Mouse (Mus musculus): ENCODE data around the gene Hist1h2ag. TPM values are rescaled to one million over a fixed set of nuclear protein-coding genes. Genes with fewer than 3 reads are reported as not detected.

The Hist1h2ag gene
- polyA plus RNA-seq, 1 experiment from 2014 or later, result 55.0 TPM

DNA sequence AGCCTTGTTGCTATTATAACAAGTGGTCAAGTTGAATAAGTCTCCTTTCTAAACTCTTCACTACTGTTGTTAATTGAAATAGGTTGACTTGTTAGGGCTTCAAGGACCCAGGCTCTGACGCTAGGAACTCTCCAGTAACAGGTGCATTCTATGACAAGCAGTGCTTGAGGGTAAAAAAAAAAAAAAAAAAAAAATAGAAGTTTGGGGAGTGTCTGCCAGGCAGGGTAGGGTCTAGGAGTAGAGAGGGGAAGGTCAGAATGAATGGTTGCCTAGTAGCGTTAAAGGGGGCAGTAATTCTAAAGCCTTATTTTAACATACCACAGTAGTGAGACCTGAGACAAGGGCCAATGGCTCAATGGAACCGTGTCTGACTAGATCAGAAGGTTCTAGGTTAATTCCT, 44.3 kb downstream of the Hist1h2ag start:
- WGBS, result 22% methylated on average over 3 of the region's 3 CpGs
- DNase-seq (ENCODE audit: extremely low spot score, low spot score), result no peak
- H3K4me1 ChIP-seq, result peaks cover 37% of the 10 kb centered on the region
- no peak overlapping the region for H3K4me3 ChIP-seq
- no peak overlapping the region for H3K27ac ChIP-seq
- H3K36me3 ChIP-seq (replicated peaks), result no peaks in the 10 kb centered on the region
- no peaks in the 10 kb centered on the region for H3K9me3 ChIP-seq
- peaks cover 87% of the 10 kb centered on the region for H3K27me3 ChIP-seq (ENCODE audit: poor library complexity, severe bottlenecking)

DNA sequence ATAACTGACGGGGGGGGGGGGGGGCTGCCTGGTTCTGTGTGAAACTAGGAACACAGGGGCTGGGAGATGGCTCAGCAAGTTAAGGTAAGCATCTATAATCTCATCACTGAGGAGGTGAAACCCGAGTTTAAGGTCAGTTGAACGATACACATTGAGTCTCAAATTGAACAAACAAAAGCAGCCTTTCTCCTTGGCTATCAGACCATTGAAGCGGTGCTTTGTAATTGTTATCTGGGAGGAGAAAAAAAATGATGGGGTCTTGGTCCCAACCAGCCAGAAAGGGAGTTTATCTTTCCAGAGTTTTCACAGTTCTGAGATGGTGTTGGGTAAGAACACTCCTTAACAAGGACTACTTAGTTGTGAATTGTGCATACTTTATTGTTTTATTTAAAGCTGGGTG, 44.9 kb downstream of the Hist1h2ag start:
- no peaks in the 10 kb centered on the region for H3K9me3 ChIP-seq
- peaks cover 37% of the 10 kb centered on the region for H3K4me1 ChIP-seq
- 4% methylated on average over 4 of the region's 4 CpGs for WGBS
- H3K27me3 ChIP-seq (ENCODE audit: poor library complexity, severe bottlenecking), result peaks cover 84% of the 10 kb centered on the region
- no peak overlapping the region for H3K27ac ChIP-seq
- H3K36me3 ChIP-seq (replicated peaks), result no peaks in the 10 kb centered on the region
- peak overlapping the region; percentile 58 for H3K4me3 ChIP-seq
- DNase-seq (ENCODE audit: extremely low spot score, low spot score), result no peak

DNA sequence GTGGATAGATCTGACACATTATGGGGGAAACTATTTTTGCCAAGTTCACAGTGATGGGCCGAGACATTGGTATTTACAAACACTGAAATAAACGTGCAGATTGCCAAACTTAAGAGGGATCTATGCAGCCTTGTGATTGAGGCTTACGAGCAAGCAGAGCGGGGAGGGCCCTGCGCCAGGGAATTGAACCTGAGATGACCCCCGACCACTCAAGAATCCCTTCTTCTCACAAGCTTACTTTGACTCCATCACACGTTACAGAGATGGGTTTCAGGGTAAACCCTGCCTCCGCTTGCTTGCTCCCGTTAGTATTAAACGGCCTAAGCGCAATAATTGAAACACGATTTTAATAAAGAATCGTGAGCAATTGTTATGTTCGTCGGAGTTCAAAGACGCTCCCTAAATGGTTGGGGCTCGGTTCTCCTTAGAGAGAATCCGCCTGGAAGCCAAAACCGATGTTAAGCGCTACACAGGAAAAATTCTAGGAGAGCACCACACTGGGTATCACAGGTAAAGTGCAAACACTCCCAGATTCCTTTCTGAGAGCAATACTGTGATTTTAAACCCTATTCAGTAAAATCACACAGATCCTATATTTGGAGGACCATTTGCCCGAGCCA, 45.4 kb downstream of the Hist1h2ag start:
- H3K4me1 ChIP-seq, result peaks cover 37% of the 10 kb centered on the region
- no peaks in the 10 kb centered on the region for H3K36me3 ChIP-seq (replicated peaks)
- WGBS, result under 1% methylated on average over 21 of the region's 21 CpGs
- peak overlapping the region; percentile 58 for H3K4me3 ChIP-seq
- no peak overlapping the region for H3K27ac ChIP-seq
- peaks cover 82% of the 10 kb centered on the region for H3K27me3 ChIP-seq (ENCODE audit: poor library complexity, severe bottlenecking)
- no peak for DNase-seq (ENCODE audit: extremely low spot score, low spot score)
- H3K9me3 ChIP-seq, result no peaks in the 10 kb centered on the region

DNA sequence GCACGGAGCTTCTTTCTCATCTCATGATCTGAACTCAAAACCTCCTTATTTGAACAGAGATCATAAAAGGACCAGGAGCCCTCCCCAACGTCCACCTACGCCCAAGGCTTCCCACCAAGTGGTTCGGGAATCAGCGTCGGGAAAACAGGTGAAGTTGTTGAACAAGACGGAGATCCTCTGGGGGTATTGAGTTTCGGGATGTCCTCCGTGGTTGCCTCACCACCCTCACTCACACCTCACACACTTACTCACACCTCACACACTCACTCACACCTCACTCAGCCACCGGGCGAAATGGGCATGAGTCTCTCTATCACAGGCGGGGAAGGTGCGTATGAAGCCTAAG, 45.9 kb downstream of the Hist1h2ag start:
- 0% methylated on average over 13 of the region's 13 CpGs for WGBS
- peaks cover 77% of the 10 kb centered on the region for H3K27me3 ChIP-seq (ENCODE audit: poor library complexity, severe bottlenecking)
- peaks cover 37% of the 10 kb centered on the region for H3K4me1 ChIP-seq
- H3K27ac ChIP-seq, result no peak overlapping the region
- no peaks in the 10 kb centered on the region for H3K36me3 ChIP-seq (replicated peaks)
- H3K4me3 ChIP-seq, result peak overlapping the region; percentile 58
- DNase-seq (ENCODE audit: extremely low spot score, low spot score), result peak; percentile 44
- H3K9me3 ChIP-seq, result no peaks in the 10 kb centered on the region

DNA sequence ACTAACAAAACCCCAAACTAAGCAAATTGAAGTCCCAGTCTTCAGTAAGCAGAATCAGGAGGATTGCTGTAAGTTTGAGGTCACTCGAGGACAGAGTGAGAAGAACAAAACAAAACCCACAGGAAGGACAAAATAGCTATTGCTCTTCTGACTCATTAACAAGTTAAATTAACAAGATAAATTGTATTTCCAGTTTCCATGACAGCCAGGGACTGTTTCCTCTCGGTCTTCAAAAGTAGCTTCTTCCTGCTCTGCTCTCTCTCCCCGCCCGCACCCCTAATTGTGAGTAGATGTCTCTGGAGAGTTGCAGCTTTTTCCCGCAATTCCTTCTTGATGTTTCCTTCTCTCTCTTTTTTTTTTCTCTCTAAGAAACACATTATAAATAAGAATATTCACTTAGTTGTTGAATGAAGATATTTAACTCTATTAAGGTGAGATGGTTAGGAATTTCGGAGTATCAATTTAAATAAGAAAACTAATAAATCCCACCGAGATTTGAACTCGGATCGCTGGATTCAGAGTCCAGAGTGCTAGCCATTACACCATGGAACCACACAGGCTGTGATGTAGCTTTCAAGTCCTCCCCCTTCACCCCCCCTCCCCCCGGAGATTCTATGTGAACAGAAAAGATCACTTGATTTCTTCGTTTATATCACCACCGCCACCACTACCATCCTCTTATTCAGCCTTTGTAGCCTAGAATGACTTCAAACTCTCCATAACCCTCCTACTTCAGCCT, 46.5 kb downstream of the Hist1h2ag start:
- WGBS, result 2% methylated on average over 12 of the region's 12 CpGs
- Histone ChIP-seq H3K27me3 (ENCODE audit: poor library complexity, severe bottlenecking) (peaks cover 75% of the 10 kb centered on the region), H3K27ac (no peak overlapping the region), H3K9me3 (no peaks in the 10 kb centered on the region), H3K4me1 (peaks cover 37% of the 10 kb centered on the region), H3K4me3 (peak overlapping the region; percentile 58), H3K36me3 (replicated peaks) (no peaks in the 10 kb centered on the region)
- peak; percentile 78 for DNase-seq (ENCODE audit: extremely low spot score, low spot score)

DNA sequence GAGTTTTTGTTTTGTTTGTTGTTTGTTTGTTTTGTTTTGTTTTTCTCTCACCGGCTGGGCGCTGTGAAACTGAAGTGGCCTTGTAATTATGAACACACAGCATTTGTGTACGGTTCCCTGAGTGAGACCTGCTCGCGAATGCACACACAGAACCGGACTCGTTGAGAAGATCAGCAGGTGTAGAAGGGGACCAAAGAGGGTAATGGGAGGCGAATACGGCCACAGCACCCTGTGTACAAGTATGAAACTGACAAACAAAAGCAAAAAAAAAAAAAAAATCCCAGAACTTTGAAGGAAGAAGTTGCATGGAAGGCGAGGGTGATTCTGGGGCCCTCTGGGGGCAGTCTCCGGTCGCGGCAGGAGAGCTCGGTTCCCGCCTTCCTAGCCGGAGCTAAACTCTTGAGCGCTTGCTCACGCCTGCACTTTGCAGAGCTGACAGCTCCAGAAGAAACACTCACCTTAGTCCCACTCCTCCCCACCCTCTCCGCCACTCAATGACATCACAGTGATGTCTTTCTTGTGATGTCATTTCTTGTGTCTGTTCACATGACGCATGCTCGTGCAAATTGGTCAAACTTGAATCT, 47.3 kb downstream of the Hist1h2ag start:
- Histone ChIP-seq H3K27me3 (ENCODE audit: poor library complexity, severe bottlenecking) (peaks cover 72% of the 10 kb centered on the region), H3K9me3 (no peaks in the 10 kb centered on the region), H3K4me1 (peaks cover 37% of the 10 kb centered on the region), H3K4me3 (peak overlapping the region; percentile 58), H3K27ac (no peak overlapping the region), H3K36me3 (replicated peaks) (no peaks in the 10 kb centered on the region)
- 1% methylated on average over 21 of the region's 21 CpGs for WGBS
- peak; percentile 57 for DNase-seq (ENCODE audit: extremely low spot score, low spot score)

DNA sequence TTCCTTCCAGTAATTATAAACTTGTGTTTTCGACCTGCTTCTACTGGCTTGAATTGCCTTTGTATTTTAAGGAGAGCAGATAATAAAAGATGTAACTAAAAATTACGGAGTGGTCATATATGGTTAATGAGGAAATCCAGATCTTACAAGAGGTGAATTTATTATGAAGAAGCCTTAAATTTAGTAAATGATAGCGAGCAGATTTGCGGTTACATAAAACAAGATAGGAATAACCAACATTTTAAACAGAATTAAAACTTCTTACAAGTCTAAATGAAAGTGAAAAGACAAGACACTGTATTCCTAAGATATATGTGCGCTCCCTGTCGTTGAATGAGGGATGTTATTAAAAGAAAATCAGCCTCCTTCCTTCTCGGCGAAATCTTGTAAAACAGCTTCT, 47.8 kb downstream of the Hist1h2ag start:
- Histone ChIP-seq H3K36me3 (replicated peaks) (no peaks in the 10 kb centered on the region), H3K4me1 (peaks cover 37% of the 10 kb centered on the region), H3K4me3 (peak overlapping the region; percentile 58), H3K27me3 (ENCODE audit: poor library complexity, severe bottlenecking) (peaks cover 67% of the 10 kb centered on the region), H3K9me3 (no peaks in the 10 kb centered on the region), H3K27ac (no peak overlapping the region)
- 4% methylated on average over 8 of the region's 8 CpGs for WGBS
- no peak for DNase-seq (ENCODE audit: extremely low spot score, low spot score)

DNA sequence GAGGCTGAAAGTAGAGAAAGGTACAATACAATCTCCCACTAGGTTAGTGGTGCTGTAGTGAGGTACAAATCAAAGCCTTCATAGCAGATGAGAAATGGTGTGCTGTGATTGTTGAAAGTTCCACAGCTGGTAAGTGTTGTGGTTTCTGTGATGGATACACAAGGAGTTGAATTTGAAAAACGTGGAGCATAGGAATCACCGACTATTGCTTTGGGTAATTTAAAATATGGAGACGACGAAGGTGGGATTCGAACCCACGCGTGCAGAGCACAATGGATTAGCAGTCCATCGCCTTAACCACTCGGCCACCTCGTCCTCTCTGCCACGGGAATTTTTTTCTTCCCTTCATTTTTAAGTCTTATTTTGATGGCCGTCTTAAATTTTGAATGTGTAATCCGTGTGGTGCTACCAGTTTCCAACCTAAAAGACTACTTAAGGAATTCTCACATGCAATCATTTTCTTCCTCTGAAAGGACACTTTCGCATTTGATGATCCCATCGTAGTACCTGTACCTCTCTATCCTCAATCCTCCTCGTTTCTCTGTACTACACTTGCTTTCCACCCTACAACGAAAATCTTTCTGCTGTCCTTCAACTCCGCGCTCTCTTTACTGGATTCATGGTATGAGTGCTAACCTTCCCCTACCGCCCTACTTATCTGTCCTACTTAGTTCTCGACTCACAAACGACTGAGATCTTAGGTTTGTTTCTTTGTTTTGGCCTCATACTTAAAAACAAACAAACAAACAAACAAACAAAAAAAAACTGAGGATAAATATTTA, 48.6 kb downstream of the Hist1h2ag start:
- H3K27ac ChIP-seq, result no peak overlapping the region
- peak overlapping the region; percentile 58 for H3K4me3 ChIP-seq
- no peaks in the 10 kb centered on the region for H3K9me3 ChIP-seq
- H3K4me1 ChIP-seq, result peaks cover 37% of the 10 kb centered on the region
- H3K27me3 ChIP-seq (ENCODE audit: poor library complexity, severe bottlenecking), result peaks cover 59% of the 10 kb centered on the region
- DNase-seq (ENCODE audit: extremely low spot score, low spot score), result peak; percentile 80
- H3K36me3 ChIP-seq (replicated peaks), result no peaks in the 10 kb centered on the region
- 0% methylated on average over 22 of the region's 22 CpGs for WGBS

DNA sequence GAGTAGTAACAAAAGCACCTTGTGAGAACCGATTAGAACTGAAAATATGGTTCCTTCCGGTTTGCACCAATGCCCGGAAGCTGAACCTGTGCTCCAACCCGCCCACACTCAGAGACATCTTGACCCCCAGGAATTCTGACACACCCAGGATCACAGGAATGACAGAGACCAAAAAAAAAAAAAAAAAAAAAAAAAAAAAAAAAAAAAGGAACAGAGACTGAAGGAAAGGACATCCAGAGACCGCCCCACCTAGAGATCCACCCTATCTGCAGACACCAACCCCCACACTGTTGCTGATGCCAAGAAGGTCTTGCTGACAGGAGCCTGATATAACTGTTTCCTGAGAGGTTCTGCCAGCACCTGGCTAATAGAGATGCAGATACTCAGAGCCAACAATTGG, 50.2 kb downstream of the Hist1h2ag start:
- Histone ChIP-seq H3K4me1 (peaks cover 31% of the 10 kb centered on the region), H3K9me3 (no peaks in the 10 kb centered on the region), H3K27me3 (ENCODE audit: poor library complexity, severe bottlenecking) (peaks cover 46% of the 10 kb centered on the region), H3K27ac (no peak overlapping the region), H3K36me3 (replicated peaks) (no peaks in the 10 kb centered on the region), H3K4me3 (no peak overlapping the region)
- DNase-seq (ENCODE audit: extremely low spot score, low spot score), result no peak
- WGBS, result 83% methylated on average over 5 of the region's 5 CpGs

Small RNA genes lying within 50 kb of the gene (microRNA-seq; reads per million reads assigned to microRNA genes)
- not detected for gene Gm26300
- 0.90 reads per million for gene Gm44390
- gene Gm44486, result not detected

Other genes starting within 250 kb of the Hist1h2ag start
- 19.8 and 21.9 TPM in 2 replicates for gene Hist1h2bq, start 232.7 kb downstream of the Hist1h2ag start, polyA plus RNA-seq (2016; fragmentation: Nextera tagmentation; extraction: Ambion mirVana)
- gene Hist1h2ao, start 232.5 kb downstream of the Hist1h2ag start, polyA plus RNA-seq (2016; fragmentation: Nextera tagmentation; extraction: Ambion mirVana), result 4.2 TPM in 1 of 2 replicates, not detected in the other
- not detected in 2 replicates for gene Hist1h4m, start 231.2 kb downstream of the Hist1h2ag start, polyA plus RNA-seq (2016; fragmentation: Nextera tagmentation; extraction: Ambion mirVana)
- 9.3 and 9.4 TPM in 2 replicates for gene Hist1h4n, start 210.7 kb downstream of the Hist1h2ag start, polyA plus RNA-seq (2016; fragmentation: Nextera tagmentation; extraction: Ambion mirVana)
- gene Hist1h2ap, start 209.4 kb downstream of the Hist1h2ag start, polyA plus RNA-seq (2016; fragmentation: Nextera tagmentation; extraction: Ambion mirVana), result 6,723 and 6,843 TPM in 2 replicates
- gene Hist1h2br, start 209.2 kb downstream of the Hist1h2ag start, polyA plus RNA-seq (2016; fragmentation: Nextera tagmentation; extraction: Ambion mirVana), result 20.1 and 23.1 TPM in 2 replicates
- 24.3 and 26.8 TPM in 2 replicates for gene Zfp184, start 97.8 kb downstream of the Hist1h2ag start, polyA plus RNA-seq (2016; fragmentation: Nextera tagmentation; extraction: Ambion mirVana)
- 0.09 TPM in 1 of 2 replicates, not detected in the other for gene Pom121l2, start 61.8 kb downstream of the Hist1h2ag start, polyA plus RNA-seq (2016; fragmentation: Nextera tagmentation; extraction: Ambion mirVana)
- gene Prss16, start 33.2 kb downstream of the Hist1h2ag start, polyA plus RNA-seq (2016; fragmentation: Nextera tagmentation; extraction: Ambion mirVana), result 0.26 and 0.41 TPM in 2 replicates
- gene Hist1h2ah, start 7.4 kb downstream of the Hist1h2ag start, polyA plus RNA-seq (2016; fragmentation: Nextera tagmentation; extraction: Ambion mirVana), result 12.1 and 14.3 TPM in 2 replicates
- 6.4 and 7.7 TPM in 2 replicates for gene Hist1h2bk, start 7.1 kb downstream of the Hist1h2ag start, polyA plus RNA-seq (2016; fragmentation: Nextera tagmentation; extraction: Ambion mirVana)
- 53.1 and 58.6 TPM in 2 replicates for gene Hist1h4i, start 1.6 kb downstream of the Hist1h2ag start, polyA plus RNA-seq (2016; fragmentation: Nextera tagmentation; extraction: Ambion mirVana)
- 11.7 and 14.9 TPM in 2 replicates for gene Hist1h2bj, start 270 bp upstream of the Hist1h2ag start, polyA plus RNA-seq (2016; fragmentation: Nextera tagmentation; extraction: Ambion mirVana)
- gene Vmn1r188, start 41.5 kb upstream of the Hist1h2ag start, polyA plus RNA-seq (2016; fragmentation: Nextera tagmentation; extraction: Ambion mirVana), result not detected in 2 replicates
- gene Vmn1r189, start 62.9 kb upstream of the Hist1h2ag start, polyA plus RNA-seq (2016; fragmentation: Nextera tagmentation; extraction: Ambion mirVana), result not detected in 2 replicates
- not detected in 2 replicates for gene Vmn1r191, start 141.0 kb upstream of the Hist1h2ag start, polyA plus RNA-seq (2016; fragmentation: Nextera tagmentation; extraction: Ambion mirVana)
- gene Vmn1r192, start 148.2 kb upstream of the Hist1h2ag start, polyA plus RNA-seq (2016; fragmentation: Nextera tagmentation; extraction: Ambion mirVana), result not detected in 2 replicates
- gene Vmn1r193, start 180.2 kb upstream of the Hist1h2ag start, polyA plus RNA-seq (2016; fragmentation: Nextera tagmentation; extraction: Ambion mirVana), result not detected in 2 replicates
- gene Vmn1r194, start 201.3 kb upstream of the Hist1h2ag start, polyA plus RNA-seq (2016; fragmentation: Nextera tagmentation; extraction: Ambion mirVana), result not detected in 2 replicates
- gene Vmn1r195, start 227.6 kb upstream of the Hist1h2ag start, polyA plus RNA-seq (2016; fragmentation: Nextera tagmentation; extraction: Ambion mirVana), result not detected in 2 replicates
- not detected in 2 replicates for gene Vmn1r196, start 247.0 kb upstream of the Hist1h2ag start, polyA plus RNA-seq (2016; fragmentation: Nextera tagmentation; extraction: Ambion mirVana)